Mouse (Mus musculus): ENCODE measurements around the gene Cth. TPM values are rescaled to one million over a fixed set of nuclear protein-coding genes. Genes with fewer than 3 reads are reported as not detected.

Cth gene
- polyA plus RNA-seq, 1 experiment from 2014 or later, result 58.1 TPM

DNA sequence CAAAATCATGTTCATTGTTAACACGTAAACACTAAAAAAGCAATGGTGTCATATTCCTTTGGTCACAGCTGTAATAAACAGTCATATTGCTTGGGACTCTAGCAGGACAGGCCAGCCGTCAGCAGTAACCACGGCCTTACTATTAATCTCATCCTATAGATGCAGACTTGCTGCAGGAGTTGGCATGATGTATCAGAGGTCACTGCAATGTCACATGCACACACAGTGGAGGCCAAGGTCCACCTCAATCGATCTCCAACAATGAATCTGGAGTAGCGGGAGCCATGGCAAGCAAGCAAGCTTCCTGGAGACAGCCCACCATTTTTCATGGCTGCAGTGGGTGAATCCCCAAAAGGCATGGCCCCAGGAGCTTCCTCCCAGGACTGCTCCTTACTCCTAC is 23.2 kb downstream of the Cth start:
- Histone ChIP-seq H3K27me3 (replicated peaks) (no peaks in the 10 kb centered on the region), H3K4me2 (replicated peaks) (no peak overlapping the region), H3K4me1 (replicated peaks) (peaks cover 3% of the 10 kb centered on the region; the same call in 1 of the 2 replicates), H3K36me3 (0 out of 2 replicates have a peak, but pooled peaks cover 8% of the 10 kb centered on the region), H3K9ac (no peak overlapping the region), H3K27ac (no peak overlapping the region), H3K9me3 (no peaks in the 10 kb centered on the region), H3K4me3 (replicated peaks) (no peak overlapping the region)
- peak; percentile 39; the same call in 1 of the 2 replicates for ATAC-seq
- WGBS, result 80% methylated on average over 5 of the region's 5 CpGs

DNA sequence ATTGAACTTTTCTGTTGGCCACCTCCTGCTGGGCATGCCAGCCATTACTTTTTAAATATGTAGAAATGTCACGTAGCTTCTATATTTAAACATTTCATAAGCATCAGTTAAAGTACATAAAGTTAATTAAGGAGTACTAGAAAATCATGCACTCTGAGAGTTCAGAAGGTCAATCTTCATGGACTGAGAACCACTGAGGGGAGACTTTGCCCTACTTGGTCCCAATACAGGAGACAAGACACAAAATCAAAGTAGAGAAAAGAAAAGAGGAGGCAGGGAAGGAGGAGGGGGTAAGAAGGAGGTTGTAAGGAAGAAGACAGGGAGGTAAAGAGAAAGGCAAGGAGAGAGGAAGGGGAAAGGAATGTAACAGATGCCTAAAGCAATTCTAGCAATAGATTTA is 24.9 kb downstream of the Cth start:
- Histone ChIP-seq H3K9me3 (no peaks in the 10 kb centered on the region), H3K27ac (no peak overlapping the region), H3K27me3 (replicated peaks) (no peaks in the 10 kb centered on the region), H3K36me3 (0 out of 2 replicates have a peak, but pooled peaks cover 3% of the 10 kb centered on the region), H3K4me1 (replicated peaks) (peaks cover 3% of the 10 kb centered on the region; the same call in 1 of the 2 replicates), H3K4me2 (replicated peaks) (no peak overlapping the region), H3K9ac (no peak overlapping the region), H3K4me3 (replicated peaks) (no peak overlapping the region)
- ATAC-seq, result no peak
- 78% methylated on average over 1 of the region's 1 CpGs for WGBS

DNA sequence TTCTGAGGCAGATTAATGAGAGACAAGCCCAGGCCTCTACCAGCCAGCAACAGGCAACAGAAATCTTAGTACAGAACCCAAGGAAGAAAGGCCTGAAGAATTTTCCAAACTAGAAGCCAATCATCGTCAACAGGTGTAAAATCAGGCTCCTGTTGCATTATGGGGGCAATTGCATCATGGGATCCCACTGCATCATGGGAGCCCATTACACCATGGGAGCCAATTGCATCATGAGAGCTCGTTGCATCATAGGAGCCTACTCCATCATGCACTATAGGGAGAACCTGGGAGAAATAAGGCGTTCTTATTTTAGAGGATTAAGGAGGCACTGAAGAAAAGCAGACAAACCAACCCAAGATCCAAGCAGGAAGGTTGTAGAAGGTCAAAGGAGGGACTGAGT is 27.2 kb downstream of the Cth start:
- H3K27me3 ChIP-seq (replicated peaks), result no peaks in the 10 kb centered on the region

DNA sequence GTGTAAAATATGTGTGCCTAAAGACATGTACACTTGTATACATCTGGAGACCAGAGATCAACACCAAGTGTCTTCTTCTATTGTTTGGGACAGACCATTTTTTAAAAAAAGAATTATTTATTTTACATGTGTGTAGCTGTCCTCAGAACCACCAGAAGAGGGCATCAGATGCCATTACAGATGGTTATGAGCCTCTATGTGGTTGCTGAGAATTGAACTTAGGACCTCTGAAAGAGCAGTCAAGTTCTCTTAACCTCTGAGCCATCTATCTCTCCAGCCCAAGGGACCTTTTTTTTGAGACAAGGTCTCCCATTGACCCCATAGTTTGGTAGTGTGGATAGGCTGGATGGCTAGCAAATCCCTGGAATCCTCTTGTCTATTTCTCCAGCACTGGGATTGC is 33.1 kb downstream of the Cth start:
- no peak overlapping the region for H3K4me2 ChIP-seq (replicated peaks)
- H3K27me3 ChIP-seq (replicated peaks), result no peaks in the 10 kb centered on the region
- no peaks in the 10 kb centered on the region for H3K36me3 ChIP-seq
- no peaks in the 10 kb centered on the region for H3K4me1 ChIP-seq (replicated peaks)
- H3K9me3 ChIP-seq, result no peaks in the 10 kb centered on the region
- no peak overlapping the region for H3K27ac ChIP-seq
- no peak overlapping the region for H3K9ac ChIP-seq
- no peak for ATAC-seq
- no peak overlapping the region for H3K4me3 ChIP-seq (replicated peaks)

More for the DNA sequence above, 27.2 kb downstream of the Cth start:
- Histone ChIP-seq H3K36me3 (no peaks in the 10 kb centered on the region), H3K4me1 (replicated peaks) (peaks cover 3% of the 10 kb centered on the region; the same call in 1 of the 2 replicates), H3K9me3 (no peaks in the 10 kb centered on the region), H3K9ac (no peak overlapping the region), H3K4me3 (replicated peaks) (no peak overlapping the region), H3K4me2 (replicated peaks) (no peak overlapping the region), H3K27ac (no peak overlapping the region)
- 94% methylated on average over 3 of the region's 3 CpGs for WGBS
- no peak for ATAC-seq

DNA sequence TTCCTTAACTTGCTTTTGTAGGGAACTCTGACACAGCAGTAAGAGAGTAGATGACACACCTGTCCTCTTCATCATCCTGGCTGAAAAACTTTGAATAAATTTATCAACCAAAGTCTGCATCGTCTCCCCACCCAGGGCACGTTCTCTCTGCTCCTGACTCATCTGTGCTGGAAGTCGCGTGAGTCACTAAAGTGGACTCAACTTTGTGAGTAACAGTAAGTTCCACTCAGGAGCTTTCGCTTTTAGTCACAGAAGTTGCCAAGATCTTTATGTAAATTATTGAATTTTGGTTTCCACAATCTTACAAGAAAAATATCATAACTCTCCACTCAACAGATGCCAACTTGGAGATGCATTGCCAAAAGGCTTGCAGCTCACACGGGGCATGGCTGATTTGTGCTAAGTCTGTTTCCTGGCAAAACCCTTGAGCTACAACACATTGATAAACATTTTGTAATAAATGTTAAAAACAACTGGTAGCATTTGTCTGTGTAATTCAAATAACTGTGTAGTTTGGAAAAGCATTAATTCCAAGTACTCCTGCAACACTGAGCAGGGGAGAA is 40.7 kb downstream of the Cth start:
- WGBS, result 77% methylated on average over 6 of the region's 6 CpGs
- no peak overlapping the region for H3K9ac ChIP-seq
- no peaks in the 10 kb centered on the region for H3K4me1 ChIP-seq (replicated peaks)
- no peak for ATAC-seq
- no peak overlapping the region for H3K27ac ChIP-seq
- no peak overlapping the region for H3K4me3 ChIP-seq (replicated peaks)
- H3K4me2 ChIP-seq (replicated peaks), result no peak overlapping the region
- H3K9me3 ChIP-seq, result no peaks in the 10 kb centered on the region
- H3K36me3 ChIP-seq, result no peaks in the 10 kb centered on the region
- no peaks in the 10 kb centered on the region for H3K27me3 ChIP-seq (replicated peaks)

DNA sequence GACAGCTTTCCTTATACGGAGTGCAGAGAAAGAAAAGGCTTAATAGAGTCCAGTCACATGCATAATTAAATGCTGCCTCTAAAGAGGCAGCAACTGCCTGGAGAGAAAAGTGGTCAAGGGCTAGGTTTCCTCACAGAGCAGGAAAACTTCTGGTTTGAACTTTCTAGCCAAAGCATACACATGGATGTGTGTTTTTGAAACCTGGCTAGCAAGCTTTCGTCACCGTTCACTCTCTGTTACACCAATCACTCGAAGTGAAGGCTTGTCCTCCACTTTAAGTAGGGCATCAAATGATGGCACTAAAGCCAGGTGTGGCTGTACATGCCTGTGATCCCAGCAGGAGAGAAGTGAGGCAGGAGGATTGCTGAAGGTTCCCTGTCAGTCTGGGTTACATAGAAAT is 41.8 kb downstream of the Cth start:
- no peaks in the 10 kb centered on the region for H3K36me3 ChIP-seq
- H3K9ac ChIP-seq, result no peak overlapping the region
- no peaks in the 10 kb centered on the region for H3K27me3 ChIP-seq (replicated peaks)
- H3K4me3 ChIP-seq (replicated peaks), result no peak overlapping the region
- H3K27ac ChIP-seq, result no peak overlapping the region
- H3K4me1 ChIP-seq (replicated peaks), result no peaks in the 10 kb centered on the region
- no peak overlapping the region for H3K4me2 ChIP-seq (replicated peaks)
- H3K9me3 ChIP-seq, result no peaks in the 10 kb centered on the region
- no peak for ATAC-seq
- WGBS, result 79% methylated on average over 4 of the region's 4 CpGs

DNA sequence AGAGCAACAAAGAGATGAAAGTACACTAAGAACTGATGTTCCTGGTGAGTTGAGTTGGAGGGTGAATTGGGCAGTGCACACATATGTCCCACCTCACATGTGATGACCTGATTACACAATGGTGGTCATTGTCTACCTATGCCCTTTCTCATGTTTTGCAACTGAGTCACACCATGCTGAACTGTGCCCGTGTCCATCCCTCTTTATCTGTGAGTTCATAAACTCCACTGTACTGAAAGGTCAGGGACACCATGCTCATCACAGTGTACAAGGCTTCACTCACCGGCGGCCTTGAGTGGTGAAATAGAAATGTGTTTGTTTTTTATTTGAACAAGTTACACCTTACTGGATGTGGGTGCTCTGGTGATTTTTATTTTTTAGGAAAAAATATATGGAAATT is 42.9 kb downstream of the Cth start:
- no peaks in the 10 kb centered on the region for H3K4me1 ChIP-seq (replicated peaks)
- no peaks in the 10 kb centered on the region for H3K36me3 ChIP-seq
- ATAC-seq, result no peak
- no peak overlapping the region for H3K9ac ChIP-seq
- no peak overlapping the region for H3K4me2 ChIP-seq (replicated peaks)
- H3K4me3 ChIP-seq (replicated peaks), result no peak overlapping the region
- no peak overlapping the region for H3K27ac ChIP-seq
- 84% methylated on average over 3 of the region's 3 CpGs for WGBS
- no peaks in the 10 kb centered on the region for H3K27me3 ChIP-seq (replicated peaks)
- no peaks in the 10 kb centered on the region for H3K9me3 ChIP-seq

DNA sequence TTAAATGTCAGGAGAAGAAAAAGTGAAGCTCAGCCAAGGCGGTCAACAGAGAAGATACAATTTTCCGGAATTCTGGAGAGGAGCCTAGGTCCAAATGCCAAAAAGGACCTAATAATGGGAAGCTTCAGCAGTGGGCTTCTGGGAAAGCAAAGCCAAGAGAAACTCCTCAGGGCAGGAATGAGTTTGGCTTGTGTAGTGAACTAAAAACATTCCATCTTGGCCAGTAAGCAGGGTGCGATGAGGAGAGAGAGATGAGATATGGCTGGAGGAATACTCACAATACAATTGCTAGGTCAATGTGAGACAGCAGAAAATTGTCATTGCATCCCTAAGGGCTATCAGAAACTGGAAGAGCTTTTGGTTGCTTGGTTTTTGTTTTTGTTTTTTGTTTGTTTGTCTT is 43.9 kb downstream of the Cth start:
- no peak overlapping the region for H3K27ac ChIP-seq
- no peak overlapping the region for H3K4me3 ChIP-seq (replicated peaks)
- no peaks in the 10 kb centered on the region for H3K9me3 ChIP-seq
- H3K4me1 ChIP-seq (replicated peaks), result no peaks in the 10 kb centered on the region
- WGBS, result 87% methylated on average over 3 of the region's 3 CpGs
- H3K36me3 ChIP-seq, result no peaks in the 10 kb centered on the region
- H3K27me3 ChIP-seq (replicated peaks), result no peaks in the 10 kb centered on the region
- H3K9ac ChIP-seq, result no peak overlapping the region
- no peak for ATAC-seq
- H3K4me2 ChIP-seq (replicated peaks), result no peak overlapping the region

DNA sequence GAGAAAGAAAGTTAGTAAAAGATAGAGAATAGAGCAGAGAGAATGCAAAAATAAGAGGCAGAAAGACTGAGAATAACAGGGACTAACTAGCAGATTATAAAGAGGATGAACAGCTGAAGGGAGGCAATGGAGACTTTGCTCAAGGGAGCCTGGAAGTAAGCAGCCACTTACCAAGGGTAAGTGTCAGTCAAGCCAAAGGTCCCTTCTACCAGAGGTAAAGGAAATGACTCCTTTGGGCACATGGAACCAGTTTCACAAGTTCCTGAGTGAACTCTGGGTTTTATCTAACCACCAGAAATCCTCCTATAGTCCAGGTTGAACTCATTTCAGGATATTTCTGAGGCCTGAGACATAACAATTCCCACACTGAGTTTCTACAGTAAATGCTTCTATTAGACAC is 47.0 kb downstream of the Cth start:
- Histone ChIP-seq H3K4me3 (replicated peaks) (no peak overlapping the region), H3K9ac (no peak overlapping the region), H3K36me3 (no peaks in the 10 kb centered on the region), H3K9me3 (no peaks in the 10 kb centered on the region), H3K4me1 (replicated peaks) (no peaks in the 10 kb centered on the region), H3K27me3 (replicated peaks) (no peaks in the 10 kb centered on the region), H3K4me2 (replicated peaks) (no peak overlapping the region), H3K27ac (no peak overlapping the region)
- peak; percentile 67 for ATAC-seq

DNA sequence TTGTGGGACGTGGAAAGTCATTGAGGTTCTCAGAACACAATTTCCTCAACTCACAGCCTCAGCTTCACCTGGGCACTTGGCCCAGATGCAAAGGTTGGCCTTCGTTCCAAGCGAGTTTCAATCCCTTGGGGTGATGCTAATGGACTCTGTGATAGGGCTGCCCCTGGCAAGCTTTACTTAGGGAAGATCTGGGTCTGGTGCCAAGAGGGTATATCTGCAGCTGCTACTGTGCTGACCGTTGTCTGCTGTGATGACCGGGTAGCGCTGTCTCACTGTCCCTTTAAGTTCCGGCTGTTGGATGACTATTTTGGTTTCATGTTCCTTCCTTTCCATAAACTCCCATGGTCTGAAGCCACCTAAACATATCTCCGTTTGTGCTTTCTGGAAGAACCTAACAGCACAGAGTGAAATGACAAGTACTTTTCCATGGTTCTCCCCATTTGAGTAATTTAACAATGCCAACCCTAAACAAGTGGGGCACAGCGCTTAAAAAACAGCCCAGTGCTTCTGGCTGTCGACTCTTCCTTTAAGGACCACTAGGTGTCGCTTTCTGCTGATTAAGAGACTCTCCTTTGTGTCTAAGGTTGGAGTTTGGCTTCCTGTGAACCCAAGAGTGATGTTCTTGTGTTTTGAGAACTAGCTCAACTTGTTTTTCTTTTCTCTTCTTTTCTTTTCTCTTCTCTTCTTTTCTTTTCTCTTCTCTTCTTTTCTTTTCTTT is 48.3 kb downstream of the Cth start:
- Histone ChIP-seq H3K4me3 (replicated peaks) (no peak overlapping the region), H3K9me3 (no peaks in the 10 kb centered on the region), H3K27me3 (replicated peaks) (no peaks in the 10 kb centered on the region), H3K4me2 (replicated peaks) (no peak overlapping the region), H3K36me3 (no peaks in the 10 kb centered on the region), H3K27ac (no peak overlapping the region), H3K9ac (no peak overlapping the region), H3K4me1 (replicated peaks) (no peaks in the 10 kb centered on the region)
- peak; percentile 81; the same call in 1 of the 2 replicates for ATAC-seq
- 53% methylated on average over 11 of the region's 11 CpGs for WGBS

DNA sequence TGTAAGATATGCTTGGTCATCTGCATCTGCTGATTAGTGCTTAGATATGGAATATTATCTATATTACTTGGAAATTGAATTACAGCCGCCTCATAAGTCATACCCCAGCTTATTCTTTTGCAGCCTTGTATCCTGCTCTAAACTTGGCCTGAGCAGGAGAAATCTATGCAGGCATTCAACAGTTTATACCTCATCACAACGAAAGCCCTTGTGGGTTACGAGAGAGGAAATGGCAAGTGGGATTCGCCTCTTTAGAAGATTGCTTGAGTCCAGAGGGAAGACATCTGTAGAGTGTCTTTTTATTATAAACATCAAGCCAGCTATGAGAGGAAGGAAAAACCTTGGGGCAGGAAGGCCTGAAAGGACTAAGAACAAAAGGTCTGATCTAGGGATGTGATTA is 52.0 kb downstream of the Cth start:
- H3K4me1 ChIP-seq (replicated peaks), result no peaks in the 10 kb centered on the region
- H3K36me3 ChIP-seq, result no peaks in the 10 kb centered on the region
- H3K4me2 ChIP-seq (replicated peaks), result no peak overlapping the region
- no peaks in the 10 kb centered on the region for H3K9me3 ChIP-seq
- no peak overlapping the region for H3K4me3 ChIP-seq (replicated peaks)
- no peak for ATAC-seq
- no peak overlapping the region for H3K27ac ChIP-seq
- 39% methylated on average over 4 of the region's 4 CpGs for WGBS
- H3K27me3 ChIP-seq (replicated peaks), result no peaks in the 10 kb centered on the region
- H3K9ac ChIP-seq, result no peak overlapping the region

DNA sequence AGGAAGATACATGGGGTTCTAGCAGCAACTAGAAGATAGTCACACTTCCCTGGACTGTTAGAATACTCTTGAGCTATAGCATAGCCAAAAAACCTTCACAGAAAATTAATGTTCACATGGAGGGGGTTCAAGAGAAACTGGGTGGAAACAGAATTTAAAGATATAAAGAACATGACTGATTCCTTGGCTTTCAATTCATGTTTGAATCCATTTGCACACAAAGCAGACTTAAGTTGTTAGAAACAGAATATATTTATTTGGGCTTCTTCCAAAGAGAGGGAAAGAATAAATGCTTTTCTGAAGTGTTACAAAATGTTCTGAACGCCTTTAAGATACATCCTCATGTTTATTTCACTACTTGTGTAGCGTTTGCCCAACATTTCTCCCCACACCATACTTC is 57.0 kb downstream of the Cth start:
- Histone ChIP-seq H3K4me3 (replicated peaks) (no peak overlapping the region), H3K9me3 (no peaks in the 10 kb centered on the region), H3K4me1 (replicated peaks) (no peaks in the 10 kb centered on the region), H3K4me2 (replicated peaks) (no peak overlapping the region), H3K36me3 (no peaks in the 10 kb centered on the region), H3K27me3 (replicated peaks) (no peaks in the 10 kb centered on the region), H3K27ac (no peak overlapping the region), H3K9ac (no peak overlapping the region)
- 57% methylated on average over 2 of the region's 2 CpGs for WGBS
- no peak for ATAC-seq

DNA sequence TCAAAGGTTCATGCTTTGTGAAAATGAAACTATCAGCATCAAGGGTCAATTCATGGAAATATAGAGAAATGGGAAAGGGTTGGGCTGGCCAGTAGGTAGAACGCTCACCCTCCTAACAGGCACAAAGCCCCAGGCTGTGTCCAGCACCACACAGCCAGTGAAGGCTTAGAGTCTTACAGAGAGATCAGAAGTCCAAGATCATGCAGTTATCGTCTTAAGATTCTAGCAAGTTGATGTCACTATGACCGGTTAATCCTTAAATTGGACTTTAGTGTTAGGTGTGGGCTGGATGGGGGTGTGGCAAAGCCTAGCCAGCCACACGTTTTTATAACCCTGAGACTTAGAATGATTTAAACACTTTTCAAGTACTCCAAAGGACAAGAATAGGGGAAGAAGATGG is 58.6 kb downstream of the Cth start:
- Histone ChIP-seq H3K9me3 (no peaks in the 10 kb centered on the region), H3K36me3 (no peaks in the 10 kb centered on the region), H3K4me3 (replicated peaks) (no peak overlapping the region), H3K9ac (no peak overlapping the region), H3K4me1 (replicated peaks) (no peaks in the 10 kb centered on the region), H3K27me3 (replicated peaks) (no peaks in the 10 kb centered on the region), H3K4me2 (replicated peaks) (peak overlapping the region; percentile 30; the same call in 1 of the 2 replicates), H3K27ac (no peak overlapping the region)
- 52% methylated on average over 4 of the region's 4 CpGs for WGBS
- ATAC-seq, result peak; percentile 92
